Mouse (Mus musculus) forebrain, postnatal 0 days (tissue): ENCODE measurements at regions not wholly inside any gene's neighbourhood (a gene's known extent, or its start where the extent isn't known, plus 50 kb on each side); places are given as distances from the start of the nearest gene placed in this dataset.

Experiments used
- ATAC-seq: fragments of 200-750 bp; cut with Nextera tagmentation; 2 replicates; pipeline ENCODE4 v1.8.0; 2017; ENCODE audit warnings: mild to moderate bottlenecking, moderate library complexity
- DNase-seq: peaks from one replicate; pipeline ENCODE4 v3.0.0-alpha.2; 2015
- H3K27ac ChIP-seq: fragments of 300-500 bp; sonication (generic); 2 replicates; pipeline ENCODE4 v1.5.1; 2014; ENCODE audit warnings: low read depth, mild to moderate bottlenecking, antibody characterized with exemption, low read length, moderate library complexity, mixed read lengths
- H3K27me3 ChIP-seq: fragments of 300-500 bp; sonication (generic); 2 replicates; pipeline ENCODE4 v1.6.1; 2014; ENCODE audit warnings: mild to moderate bottlenecking, low read length, mixed read lengths; ENCODE audit not compliant: insufficient read depth
- H3K36me3 ChIP-seq: fragments of 300-500 bp; sonication (generic); 2 replicates; pipeline ENCODE4 v1.6.1; 2014; ENCODE audit warnings: mild to moderate bottlenecking, moderate library complexity; ENCODE audit not compliant: insufficient read depth
- H3K4me1 ChIP-seq: fragments of 300-500 bp; sonication (generic); 2 replicates; pipeline ENCODE4 v1.6.1; 2014; ENCODE audit warnings: antibody characterized with exemption; ENCODE audit not compliant: insufficient read depth
- H3K4me2 ChIP-seq: fragments of 300-500 bp; sonication (generic); 2 replicates; pipeline ENCODE4 v1.6.1; 2014; ENCODE audit warnings: low read depth, mild to moderate bottlenecking, moderate library complexity
- H3K4me3 ChIP-seq: fragments of 300-500 bp; sonication (generic); 2 replicates; pipeline ENCODE4 v1.5.1; 2014; ENCODE audit warnings: low read depth, low read length, mixed read lengths
- H3K9ac ChIP-seq: fragments of 300-500 bp; sonication (generic); 2 replicates; pipeline ENCODE4 v1.6.1; 2014; ENCODE audit warnings: mild to moderate bottlenecking
- H3K9me3 ChIP-seq: fragments of 300-500 bp; sonication (generic); 2 replicates; pipeline ENCODE4 v1.6.1; 2016; ENCODE audit warnings: low read length
- CTCF ChIP-seq: sonication (generic); IDR thresholded peaks from 2 replicates; pipeline ENCODE4 v1.5.1; 2016; ENCODE audit warnings: antibody characterized with exemption, control low read depth, low read depth
- WGBS: fragments of 180-500 bp; shearing (Covaris S2); extraction: QIAGEN DNeasy Blood & Tissue Kit; methylation state at CpG from one replicate; pipeline ENCODE4 v1.1.7; 2014; 5-methylcytosine and 5-hydroxymethylcytosine counted together

- no peak for TF ChIP-seq CTCF
- DNase-seq (no peak), ATAC-seq (no peak)
- Histone ChIP-seq H3K9ac (no peak overlapping the region), H3K27me3 (no peaks in the 10 kb centered on the region), H3K27ac (no peak overlapping the region), H3K4me3 (no peak overlapping the region), H3K4me2 (no peak overlapping the region), H3K9me3 (no peaks in the 10 kb centered on the region), H3K36me3 (no peaks in the 10 kb centered on the region), H3K4me1 (no peaks in the 10 kb centered on the region)
- 52% methylated on average over 5 of the region's 5 CpGs for WGBS
Measured at GRCm38 (mm10) chr11:45622701-45623100, 229.2 kb upstream of the Clint1 start.

GRCm38 (mm10) chr11:45624233-45624632 lies 227.6 kb upstream of the Clint1 start:
- no peak overlapping the region for H3K4me3 ChIP-seq
- no peak overlapping the region for H3K27ac ChIP-seq
- no peak overlapping the region for H3K9ac ChIP-seq
- no peaks in the 10 kb centered on the region for H3K4me1 ChIP-seq
- 72% methylated on average over 7 of the region's 7 CpGs for WGBS
- no peaks in the 10 kb centered on the region for H3K36me3 ChIP-seq
- H3K4me2 ChIP-seq, result no peak overlapping the region
- no peaks in the 10 kb centered on the region for H3K9me3 ChIP-seq
- TF ChIP-seq CTCF, result no peak
- no peaks in the 10 kb centered on the region for H3K27me3 ChIP-seq
- ATAC-seq, result no peak
- no peak for DNase-seq

GRCm38 (mm10) chr11:45629250-45629649 lies 222.6 kb upstream of the Clint1 start:
- TF ChIP-seq CTCF, result peak; percentile 49
- no peaks in the 10 kb centered on the region for H3K4me1 ChIP-seq
- ATAC-seq (no peak), DNase-seq (no peak)
- H3K9me3 ChIP-seq, result no peaks in the 10 kb centered on the region
- H3K4me3 ChIP-seq, result no peak overlapping the region
- H3K27ac ChIP-seq, result no peak overlapping the region
- no peak overlapping the region for H3K4me2 ChIP-seq
- no peaks in the 10 kb centered on the region for H3K36me3 ChIP-seq
- no peak overlapping the region for H3K9ac ChIP-seq
- H3K27me3 ChIP-seq, result no peaks in the 10 kb centered on the region
- WGBS, result 22% methylated on average over 1 of the region's 1 CpGs

GRCm38 (mm10) chr11:45634535-45635235 lies 217.2 kb upstream of the Clint1 start:
- no peak for TF ChIP-seq CTCF
- Histone ChIP-seq H3K27ac (no peak overlapping the region), H3K9ac (no peak overlapping the region), H3K4me1 (no peaks in the 10 kb centered on the region), H3K4me3 (no peak overlapping the region), H3K27me3 (no peaks in the 10 kb centered on the region), H3K9me3 (no peaks in the 10 kb centered on the region), H3K4me2 (no peak overlapping the region), H3K36me3 (no peaks in the 10 kb centered on the region)
- ATAC-seq, result no peak
- DNase-seq, result no peak
- 89% methylated on average over 10 of the region's 10 CpGs for WGBS

GRCm38 (mm10) chr11:45635896-45636295 lies 216.0 kb upstream of the Clint1 start:
- ATAC-seq (no peak), DNase-seq (no peak)
- H3K4me2 ChIP-seq, result no peak overlapping the region
- no peaks in the 10 kb centered on the region for H3K27me3 ChIP-seq
- no peak overlapping the region for H3K27ac ChIP-seq
- 91% methylated on average over 4 of the region's 4 CpGs for WGBS
- H3K36me3 ChIP-seq, result no peaks in the 10 kb centered on the region
- no peaks in the 10 kb centered on the region for H3K4me1 ChIP-seq
- no peaks in the 10 kb centered on the region for H3K9me3 ChIP-seq
- TF ChIP-seq CTCF, result no peak
- no peak overlapping the region for H3K9ac ChIP-seq
- no peak overlapping the region for H3K4me3 ChIP-seq

GRCm38 (mm10) chr11:45639236-45639635 lies 212.6 kb upstream of the Clint1 start:
- Histone ChIP-seq H3K36me3 (no peaks in the 10 kb centered on the region), H3K27me3 (no peaks in the 10 kb centered on the region), H3K27ac (no peak overlapping the region), H3K4me3 (no peak overlapping the region), H3K4me1 (no peaks in the 10 kb centered on the region), H3K4me2 (no peak overlapping the region), H3K9ac (no peak overlapping the region), H3K9me3 (no peaks in the 10 kb centered on the region)
- no peak for TF ChIP-seq CTCF
- no peak for ATAC-seq
- WGBS, result 89% methylated on average over 6 of the region's 6 CpGs
- DNase-seq, result no peak

- TF ChIP-seq CTCF, result no peak
- no peak for ATAC-seq
- no peaks in the 10 kb centered on the region for H3K36me3 ChIP-seq
- H3K9me3 ChIP-seq, result no peaks in the 10 kb centered on the region
- H3K27me3 ChIP-seq, result no peaks in the 10 kb centered on the region
- no peak overlapping the region for H3K4me2 ChIP-seq
- 53% methylated on average over 9 of the region's 9 CpGs for WGBS
- H3K9ac ChIP-seq, result no peak overlapping the region
- H3K4me1 ChIP-seq, result no peaks in the 10 kb centered on the region
- H3K27ac ChIP-seq, result no peak overlapping the region
- peak; percentile 29 for DNase-seq
- H3K4me3 ChIP-seq, result no peak overlapping the region
Measured at GRCm38 (mm10) chr11:45642142-45642756, 209.6 kb upstream of the Clint1 start.
